Mouse (Mus musculus) megakaryocyte-erythroid progenitor cell, adult 5-6 weeks (primary cell): Measurements from ENCODE around the gene Ror2. TPM values are rescaled to one million over a fixed set of nuclear protein-coding genes. Genes with fewer than 3 reads are reported as not detected.

Experiments
- ATAC-seq: replicated peaks from 2 replicates; pipeline ENCODE4 v1.8.0; 2016; ENCODE audit warnings: mild to moderate bottlenecking, inconsistent platforms; ENCODE audit not compliant: severe bottlenecking, poor library complexity, low FRiP score, low TSS enrichment
- total RNA-seq, 2 experiments: library from RNA; stranded (forward) in 1 of 2; stranded (reverse) in 1 of 2; fragments of 200-1000, 215-1000 nt in 1 of 2; fragments of >200 nt in 1 of 2; fragmentation: Nextera tagmentation in 1 of 2; gene quantifications; 2 replicates each; pipeline ENCODE4 v1.2.3; 2014 to 2017

Ror2 gene
- total RNA-seq, 2 experiments from 2014 or later: not detected

DNA sequence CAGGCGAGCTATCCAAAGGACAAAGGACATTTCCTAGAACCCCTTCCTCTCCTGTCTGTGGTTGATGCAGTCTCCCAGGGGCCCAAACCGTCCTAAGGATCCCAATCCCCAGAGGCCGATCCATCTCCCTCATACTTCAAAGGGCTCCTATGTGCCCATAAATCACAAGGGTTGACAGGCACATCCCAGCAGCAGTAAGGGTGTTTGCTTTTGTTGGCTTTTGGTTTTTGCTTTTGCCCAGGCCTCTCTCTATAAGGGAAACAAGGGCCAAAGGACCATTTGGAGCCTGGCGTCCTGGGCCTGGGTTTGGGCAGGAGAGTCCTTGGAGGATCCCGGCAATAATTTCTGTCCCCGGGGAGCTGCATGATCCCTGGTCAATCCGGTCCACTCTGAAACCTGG, 9.5 kb downstream of the Ror2 start:
- no peak for ATAC-seq

DNA sequence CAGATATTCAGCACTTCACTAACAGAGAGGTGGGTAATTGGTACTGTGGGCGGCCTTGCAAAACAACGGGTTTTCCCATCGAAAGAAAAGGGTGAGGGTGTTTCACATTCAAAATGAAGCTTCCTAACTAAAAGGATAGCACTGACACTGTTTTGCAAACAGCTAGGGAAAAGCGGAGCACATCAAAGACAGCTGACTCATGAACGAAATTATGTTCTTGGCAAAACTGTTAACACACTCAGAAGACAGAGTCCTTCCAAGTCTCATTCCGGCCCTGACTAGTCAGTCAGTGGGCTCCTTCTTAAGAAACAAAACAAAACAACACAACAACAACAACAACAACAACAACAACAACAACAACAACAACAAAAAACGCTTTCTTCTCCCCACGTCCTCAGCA, 10.1 kb downstream of the Ror2 start:
- no peak for ATAC-seq

DNA sequence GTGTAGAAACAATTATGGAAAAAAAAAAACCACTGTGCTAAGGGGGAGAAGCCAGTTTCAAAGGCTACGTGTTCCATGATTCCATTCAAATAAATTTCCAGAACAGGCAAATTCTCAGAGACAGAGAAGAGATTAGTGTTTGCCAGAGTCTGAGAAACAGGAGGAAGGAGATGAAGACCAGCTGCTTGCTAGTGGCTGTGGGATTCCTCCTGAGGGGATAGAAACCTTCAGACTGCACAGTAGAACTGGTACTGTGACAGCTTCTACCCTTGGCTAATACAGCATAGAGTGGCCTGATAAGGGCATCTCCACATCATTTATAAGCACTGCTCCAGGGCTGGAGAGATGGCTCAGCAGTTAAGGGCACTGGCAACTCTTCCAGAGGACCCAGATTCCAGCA, 11.2 kb downstream of the Ror2 start:
- ATAC-seq: no peak

DNA sequence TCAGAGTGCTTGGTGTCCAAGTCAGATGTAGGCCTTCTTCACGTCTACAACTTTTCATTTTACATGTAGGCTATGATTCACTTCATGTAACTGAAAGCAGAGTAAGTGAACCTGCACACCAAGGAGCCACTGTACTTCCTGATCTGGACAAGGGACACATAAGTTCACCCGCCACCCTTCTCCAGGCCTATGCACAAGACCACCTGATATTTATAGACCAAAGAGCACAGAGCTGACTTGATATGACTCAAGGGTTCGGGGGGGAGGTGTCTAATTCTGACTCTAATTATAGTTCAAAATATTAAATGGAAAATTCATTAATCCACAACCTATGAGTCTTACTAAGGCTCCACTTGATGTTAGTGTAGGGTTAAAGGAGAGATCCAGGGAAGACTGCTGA, 14.3 kb downstream of the Ror2 start:
- no peak for ATAC-seq

DNA sequence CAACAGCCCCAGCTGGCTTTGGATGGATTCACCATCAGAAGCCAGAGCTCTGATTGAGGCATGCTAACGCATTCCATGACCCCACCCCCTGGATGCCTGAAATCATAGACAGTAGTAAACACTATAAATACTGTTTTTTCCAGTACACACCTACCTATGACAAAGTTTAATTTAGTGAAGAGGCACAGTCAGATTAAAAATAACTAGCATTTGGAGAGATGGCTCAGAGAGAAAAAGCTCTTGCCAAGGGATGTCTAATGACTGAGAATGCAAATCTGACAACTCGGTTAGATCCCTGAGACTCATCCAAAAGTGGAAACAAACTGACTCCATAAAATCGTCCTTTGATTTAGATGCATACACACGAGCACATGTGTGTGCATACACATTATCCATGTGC, 15.4 kb downstream of the Ror2 start:
- no peak for ATAC-seq

DNA sequence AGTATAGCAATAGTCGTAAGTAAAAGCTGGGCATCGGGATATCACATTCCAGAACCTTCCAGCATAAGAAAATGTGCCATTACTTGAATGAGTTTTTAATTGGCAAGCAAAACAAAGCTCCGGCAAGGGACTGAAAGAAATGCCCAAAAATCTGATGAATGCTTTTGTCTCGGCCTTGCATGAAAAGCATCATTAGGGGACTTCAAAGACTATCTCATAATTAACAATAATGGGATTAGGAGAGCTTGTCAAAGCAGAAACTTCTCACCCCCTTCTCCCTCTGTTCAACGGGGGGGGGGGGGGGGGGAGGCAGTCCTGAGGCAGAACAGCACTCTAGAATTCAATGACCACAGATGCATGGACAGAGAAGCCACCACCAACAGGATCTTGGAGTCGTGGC, 17.4 kb downstream of the Ror2 start:
- ATAC-seq: no peak

DNA sequence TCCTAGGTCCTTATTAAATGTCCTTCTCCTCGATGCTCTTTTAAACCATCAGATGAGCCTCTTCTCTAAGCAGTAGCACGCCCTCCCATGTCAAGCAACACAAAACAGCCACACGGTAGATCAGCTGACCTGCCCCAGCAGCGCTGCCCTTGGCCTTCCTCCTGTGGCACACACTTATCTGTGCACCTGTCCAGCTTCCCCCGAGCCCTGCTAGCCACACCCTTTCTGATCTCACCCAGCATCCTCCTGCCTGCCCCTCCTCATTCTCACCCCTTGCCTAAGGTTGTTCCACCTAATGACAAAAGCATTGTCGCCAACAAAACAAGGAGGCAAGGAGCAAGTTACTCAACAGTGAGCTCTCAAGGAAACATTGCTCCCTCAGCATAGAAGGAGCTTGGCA, 18.1 kb downstream of the Ror2 start:
- no peak for ATAC-seq

DNA sequence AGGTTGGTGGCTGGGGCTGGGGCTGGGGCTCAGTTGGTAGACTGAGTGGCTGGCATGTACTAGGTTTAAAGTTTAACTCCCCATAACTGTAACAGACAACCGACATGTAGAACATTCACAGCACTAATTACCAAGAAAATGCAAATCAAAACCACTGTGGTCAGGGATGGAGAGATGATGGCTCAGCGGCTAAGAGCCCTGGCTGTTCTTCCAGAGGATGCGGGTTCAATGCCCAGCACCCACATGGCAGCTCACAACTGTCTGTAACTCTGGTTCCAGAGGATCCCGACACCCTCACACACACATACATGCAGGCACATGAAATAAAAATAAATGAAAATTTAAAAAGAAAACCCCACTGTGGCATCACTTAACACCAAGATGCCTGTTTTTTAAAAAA, 18.8 kb downstream of the Ror2 start:
- no peak for ATAC-seq

DNA sequence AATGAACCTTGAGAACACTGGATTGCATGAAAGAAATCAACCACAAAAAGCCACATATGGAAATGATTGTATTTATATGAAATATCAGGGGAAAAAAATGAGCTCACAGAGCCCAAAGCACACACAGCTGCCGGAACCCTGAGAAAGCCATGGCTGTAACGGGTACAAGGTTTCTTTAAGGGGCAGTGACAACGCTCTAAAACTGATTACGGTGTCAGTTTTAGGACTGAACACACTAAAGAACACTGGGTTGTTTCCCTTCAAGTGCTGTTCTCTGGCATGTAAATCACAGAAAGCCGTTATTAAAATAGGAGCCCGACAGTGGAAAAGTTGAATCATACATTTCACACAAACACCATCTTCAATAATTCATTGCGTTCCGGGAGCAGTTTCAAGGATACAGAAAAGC, 19.4 kb downstream of the Ror2 start:
- no peak for ATAC-seq

DNA sequence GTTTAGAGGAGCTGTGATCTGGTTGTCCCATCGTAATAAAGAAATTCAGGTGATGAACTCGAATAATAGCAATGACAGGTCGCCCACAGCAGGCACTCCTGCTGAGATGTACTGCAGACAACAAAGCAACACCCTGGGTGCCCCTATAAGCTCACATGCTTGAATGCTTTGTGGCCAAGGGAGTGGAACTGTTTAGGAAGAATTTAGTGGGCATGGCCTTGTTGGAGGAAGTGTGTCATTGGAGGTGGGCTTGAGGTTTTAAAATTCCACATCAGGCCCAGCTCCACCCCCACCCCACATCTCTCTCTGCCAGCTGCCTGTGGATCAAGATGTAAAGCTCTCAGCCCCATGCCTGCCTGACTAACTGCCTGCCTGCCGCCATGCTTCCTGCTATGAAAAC, 21.0 kb downstream of the Ror2 start:
- no peak for ATAC-seq

DNA sequence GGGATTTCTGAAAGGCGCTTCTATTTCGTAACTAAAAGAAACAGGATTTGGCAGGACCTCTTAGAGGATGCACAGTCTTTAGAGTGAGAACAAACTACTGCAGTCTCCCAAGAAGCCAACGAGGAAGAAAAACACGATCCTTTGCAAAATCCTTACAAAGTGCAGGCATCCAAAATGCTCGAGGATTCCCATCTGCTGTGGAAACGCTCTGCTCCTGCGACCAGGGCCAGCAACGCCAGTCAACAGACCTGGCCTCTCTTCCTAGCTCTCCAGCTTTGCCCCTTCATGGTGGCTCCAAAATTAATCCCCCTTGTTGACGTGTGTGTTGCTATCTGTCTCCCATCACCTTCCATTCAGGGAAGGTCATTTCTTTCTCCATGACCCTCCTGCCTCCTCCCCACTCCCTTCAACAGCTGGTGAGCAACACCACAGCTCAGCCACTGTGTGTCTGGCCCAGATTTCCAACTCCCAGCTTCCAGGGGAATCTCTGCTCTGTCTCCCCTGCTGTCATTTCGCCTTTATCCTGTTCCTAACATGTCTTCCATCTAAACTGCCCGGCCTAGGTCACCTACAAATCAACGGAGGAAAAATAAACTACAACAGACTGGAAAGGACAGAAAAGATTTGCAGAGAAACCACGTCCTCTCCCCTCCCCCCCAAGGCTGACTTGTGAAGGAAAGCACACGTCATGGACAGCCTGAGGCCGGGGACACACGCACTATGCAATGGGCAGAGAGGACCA, 23.2 kb downstream of the Ror2 start:
- no peak for ATAC-seq

DNA sequence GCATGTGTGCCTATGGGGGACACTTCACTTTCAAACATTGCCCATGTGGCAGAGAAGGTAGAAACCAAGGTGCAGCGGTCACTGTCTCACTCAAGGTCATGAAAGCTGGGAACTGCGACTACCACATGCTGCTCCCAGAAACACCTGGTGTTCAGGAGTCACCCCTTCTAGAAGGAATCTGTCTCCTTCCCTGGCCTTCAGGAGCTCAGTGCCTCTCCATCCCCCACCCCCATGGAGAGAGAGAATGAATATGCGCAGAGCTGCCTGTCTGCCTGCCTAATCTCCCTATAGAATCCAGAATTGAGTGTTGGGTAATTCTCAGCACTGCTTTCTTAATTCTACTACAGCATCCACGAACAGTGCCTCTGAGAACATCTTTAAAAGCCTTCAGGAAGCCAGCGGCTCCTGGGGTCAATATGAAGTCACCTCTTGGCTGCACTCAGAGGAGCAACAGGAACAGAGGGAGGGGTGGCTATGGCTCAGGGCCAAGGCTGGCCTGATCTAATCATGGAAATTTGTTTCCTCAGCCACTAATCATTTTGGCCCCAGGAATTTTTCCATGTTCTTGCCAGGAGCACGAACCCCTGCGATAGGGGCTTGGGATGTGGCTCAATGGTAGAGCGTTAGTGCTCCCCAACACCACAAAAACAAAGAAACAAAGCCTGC, 24.7 kb downstream of the Ror2 start:
- ATAC-seq: no peak

DNA sequence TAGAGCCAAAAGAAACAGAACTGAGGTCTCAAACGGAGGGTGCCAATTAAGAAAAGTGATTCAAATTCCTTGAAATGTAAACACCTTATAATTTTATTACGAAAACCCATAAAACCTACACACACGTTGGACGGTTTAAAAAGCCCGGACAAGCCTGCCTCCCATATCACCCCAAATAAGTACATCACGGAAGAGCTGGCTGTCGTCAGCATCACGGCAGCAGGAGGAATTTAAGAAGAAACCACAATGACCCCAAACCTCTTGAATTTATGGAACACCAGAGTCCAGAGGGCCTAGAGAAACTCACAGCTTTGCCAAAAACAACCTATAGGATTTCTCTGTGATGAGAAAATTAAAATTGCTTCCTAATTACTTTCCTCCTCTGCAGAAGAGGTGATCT, 27.0 kb downstream of the Ror2 start:
- no peak for ATAC-seq

DNA sequence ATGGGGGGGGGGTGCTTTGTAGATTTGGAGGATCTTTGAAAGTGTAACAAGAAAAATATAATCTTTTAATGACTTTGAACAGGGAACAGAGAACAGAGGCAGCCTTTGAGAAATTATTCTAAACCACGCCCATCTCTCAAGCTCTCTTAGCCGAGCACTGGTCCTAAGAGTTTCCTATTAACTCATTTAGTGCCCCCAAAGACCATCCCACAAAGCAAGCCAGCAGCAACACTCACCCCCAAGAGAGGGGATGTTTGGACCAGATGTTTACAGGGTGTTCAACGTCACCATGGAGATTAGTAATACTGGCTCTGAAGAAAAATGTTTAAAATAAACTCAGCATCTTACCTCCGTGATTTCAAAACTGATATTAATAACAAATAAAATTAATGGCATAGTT, 27.4 kb downstream of the Ror2 start:
- ATAC-seq: no peak

DNA sequence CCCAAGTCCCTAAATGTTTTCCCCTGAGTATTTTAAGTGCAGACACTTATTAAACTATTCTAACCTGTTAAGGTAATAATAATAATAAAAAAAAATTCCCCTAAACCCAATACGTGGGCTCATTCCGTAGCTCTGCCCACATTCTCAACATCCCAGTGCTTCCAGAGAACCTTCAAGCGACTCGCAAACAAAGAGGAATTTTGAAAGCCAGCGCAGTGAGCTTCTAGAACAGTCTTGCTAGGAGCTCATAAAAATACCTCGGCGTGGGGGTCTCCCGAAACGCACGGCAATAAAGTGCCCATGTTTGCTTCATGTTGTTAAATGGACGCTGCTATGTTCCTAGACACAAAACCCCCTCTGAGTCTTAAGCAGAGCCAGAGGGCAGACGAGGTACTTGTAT, 32.7 kb downstream of the Ror2 start:
- ATAC-seq: no peak

DNA sequence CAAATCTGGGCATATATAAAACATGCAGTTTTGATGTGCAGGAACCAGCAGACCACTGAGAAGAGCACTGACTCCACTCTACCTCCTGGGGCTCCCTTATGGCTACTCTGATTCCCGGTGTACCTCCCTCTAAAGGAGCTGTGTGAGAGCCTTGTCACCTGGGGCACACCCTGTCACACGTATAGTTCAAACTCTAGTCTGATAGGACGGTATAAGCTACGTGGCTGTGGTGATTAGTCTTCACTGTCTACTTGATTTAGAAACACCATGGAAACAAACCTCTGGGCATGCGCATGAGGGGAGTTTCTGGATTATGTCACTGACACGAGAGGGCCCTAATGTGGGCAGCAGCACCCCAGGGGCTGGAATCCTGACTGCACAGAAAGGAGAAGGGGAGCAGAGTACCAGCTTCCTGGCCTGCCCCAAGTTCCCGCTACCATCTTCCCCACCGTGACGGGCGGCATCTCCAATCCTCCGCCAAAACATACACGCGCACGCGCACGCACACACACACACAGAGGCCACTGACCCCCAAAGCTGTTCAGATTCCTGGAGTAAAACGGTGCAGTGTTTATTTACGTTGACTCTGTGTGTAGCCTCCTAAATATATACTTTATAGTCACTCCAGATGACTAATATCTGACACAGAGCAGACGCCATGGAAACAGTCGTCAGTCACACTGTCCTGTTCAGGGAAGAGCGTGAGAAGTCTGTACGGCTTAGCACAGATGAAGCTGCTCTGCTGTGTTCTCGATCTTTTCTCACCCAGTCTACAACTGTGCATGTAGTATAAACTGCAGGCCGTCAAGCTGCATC, 37.1 kb downstream of the Ror2 start:
- ATAC-seq: no peak

DNA sequence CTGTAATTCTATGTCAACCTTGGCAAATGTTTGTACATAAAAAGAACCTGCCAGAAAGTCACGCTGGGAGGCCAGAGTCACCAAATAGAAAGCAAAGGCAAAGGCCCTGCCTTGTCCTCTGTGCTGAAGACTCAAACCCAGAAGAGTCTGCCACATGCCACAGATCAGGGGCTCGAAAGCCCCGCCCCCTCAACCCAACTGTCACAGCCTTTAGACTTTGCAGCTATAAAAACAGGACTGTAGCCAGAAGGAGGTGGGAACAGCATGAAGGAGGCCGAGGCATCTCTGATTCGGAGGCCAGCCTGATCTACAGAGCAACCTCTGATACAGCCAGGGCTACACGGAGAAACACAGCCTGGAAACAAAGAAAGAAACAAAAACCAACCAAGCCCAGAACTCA, 37.8 kb downstream of the Ror2 start:
- ATAC-seq: no peak

DNA sequence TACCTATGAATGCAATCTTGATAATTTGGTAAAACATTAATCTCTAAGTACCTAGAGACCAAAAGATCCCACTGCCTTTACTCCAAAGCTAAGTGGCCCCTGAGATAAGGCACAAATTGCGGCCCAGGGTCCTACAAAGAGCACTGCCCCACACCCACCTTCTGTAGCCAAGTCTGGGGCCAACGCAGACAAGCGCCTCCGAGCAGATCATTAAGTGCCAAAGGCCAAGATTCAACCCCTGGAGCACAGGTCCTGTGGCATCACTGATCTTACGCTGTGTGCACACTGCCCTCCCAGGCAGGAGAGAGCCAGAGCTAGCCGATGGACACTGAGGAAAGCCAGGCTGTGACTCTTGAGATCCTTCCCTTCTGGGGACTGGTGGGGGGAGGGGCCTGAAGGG, 38.7 kb downstream of the Ror2 start:
- no peak for ATAC-seq

DNA sequence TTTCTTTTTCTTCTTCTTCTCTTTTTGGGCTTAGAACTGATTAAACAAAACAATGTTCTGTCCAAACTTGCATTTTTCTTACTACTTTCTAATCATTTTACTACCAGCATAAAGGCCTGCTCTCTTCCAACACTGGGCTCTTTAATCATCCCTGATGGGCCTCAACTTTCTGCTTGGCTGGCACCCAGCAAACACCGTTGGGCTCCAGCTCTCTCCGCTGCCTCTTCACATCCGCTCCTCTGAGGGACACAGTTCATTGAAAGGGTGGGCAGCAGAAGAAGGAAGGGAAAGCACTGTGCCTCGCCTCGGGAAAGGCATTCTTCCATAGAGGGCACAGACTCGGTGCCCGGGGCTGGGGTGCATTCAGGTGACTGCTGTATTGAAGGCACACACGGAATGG, 41.8 kb downstream of the Ror2 start:
- ATAC-seq: no peak

DNA sequence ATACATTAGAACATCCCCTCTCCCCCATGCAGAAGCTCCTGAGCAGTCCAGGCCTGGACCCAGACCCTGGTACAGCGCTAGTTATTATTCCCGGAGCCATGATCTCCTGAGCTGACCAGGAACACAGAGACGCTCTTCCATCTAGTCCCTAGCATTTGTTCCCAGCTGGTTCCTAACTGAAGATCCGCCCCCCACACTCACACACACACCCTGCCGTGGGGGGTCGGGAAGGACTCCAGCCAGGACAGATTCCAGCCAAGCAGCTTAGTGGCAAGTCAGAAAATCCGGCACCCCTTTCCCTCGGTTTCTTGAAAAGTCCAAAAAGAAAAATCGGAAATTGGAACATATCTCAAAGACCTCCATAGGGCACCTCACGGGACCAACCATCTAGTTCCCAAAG, 48.5 kb downstream of the Ror2 start:
- ATAC-seq: no peak
